ENCODE assay signal across 25 mouse cellular contexts in genomic region chr4:13516991-13517390, GRCm38 (mm10).
DNase-seq lines count a peak whose midpoint lies in the region; ATAC-seq and TF ChIP-seq lines count a peak whose summit lies in the region.
"Had no signal": no experiment of that assay in that cellular context is flagged by ENCODE, and none has a peak within 500 bp of the region (broad histone marks: within the 10 kb centered on the region; RNA-seq: fewer than 3 reads in every experiment).

No protein-coding gene starts in this region.

- no peaks in the 10 kb centered on the region for H3K4me1 ChIP-seq in forebrain, postnatal 0 days (ENCODE audit: insufficient read depth)
- H3K4me1 ChIP-seq: embryonic facial prominence, embryonic 10.5 days; heart, embryonic 10.5 days; heart, embryonic 13.5 days had no signal

- peak; percentile 3 for DNase-seq in adrenal gland, adult 2 months
- DNase-seq in adrenal gland, adult 8-10 months: no peak
- peak; percentile 82 for DNase-seq in NIH3T3 (ENCODE audit: low read depth)
- DNase-seq in fibroblast of lung, adult 2 months (ENCODE audit: low read depth): peak; percentile 69
- DNase-seq in urinary bladder, postnatal 10 days (ENCODE audit: low spot score): no peak
- DNase-seq in forebrain, postnatal 0 days: no peak
- DNase-seq: adrenal gland, postnatal 14 days; cerebellum, adult 11 months; cerebellum, adult 2 months; cerebellum, adult 9-11 months; cerebellum, postnatal 25 days; gastrocnemius, postnatal 25 days; heart, adult 2 months; heart, postnatal 14 days; heart, postnatal 4 days; kidney, adult 18-20 months had no signal

- no peak for TF ChIP-seq CTCF in forebrain, postnatal 0 days (IDR thresholded peaks at IDR 0.05; ENCODE audit: low read depth)

- H3K9me3 ChIP-seq in forebrain, postnatal 0 days (ENCODE audit: low read length): no peaks in the 10 kb centered on the region
- H3K9me3 ChIP-seq: embryonic facial prominence, embryonic 10.5 days; embryonic facial prominence, embryonic 13.5 days; heart, embryonic 10.5 days; heart, embryonic 13.5 days had no signal

- H3K4me3 ChIP-seq in forebrain, postnatal 0 days (ENCODE audit: low read depth, low read length): no peak overlapping the region
- H3K4me3 ChIP-seq: embryonic facial prominence, embryonic 10.5 days; embryonic facial prominence, embryonic 13.5 days; heart, adult 2 months; heart, embryonic 10.5 days; heart, embryonic 13.5 days had no signal

- no peak overlapping the region for H3K4me2 ChIP-seq in forebrain, postnatal 0 days (ENCODE audit: low read depth)
- H3K4me2 ChIP-seq: embryonic facial prominence, embryonic 13.5 days; heart, embryonic 13.5 days; hindbrain, embryonic 14.5 days had no signal

- H3K27ac ChIP-seq in forebrain, postnatal 0 days (ENCODE audit: low read depth, low read length): no peak overlapping the region
- H3K27ac ChIP-seq: embryonic facial prominence, embryonic 10.5 days; embryonic facial prominence, embryonic 13.5 days; heart, adult 2 months; heart, embryonic 10.5 days; heart, embryonic 13.5 days; hindbrain, embryonic 14.5 days; hindbrain, postnatal 0 days had no signal

- no peak overlapping the region for H3K9ac ChIP-seq in forebrain, postnatal 0 days
- H3K9ac ChIP-seq: embryonic facial prominence, embryonic 13.5 days; heart, embryonic 13.5 days; hindbrain, embryonic 14.5 days had no signal

- ATAC-seq in forebrain, postnatal 0 days: no peak
- ATAC-seq: forebrain, embryonic 14.5 days; hindbrain, postnatal 0 days; inflammation-experienced regulatory T-cells, adult 6 months; intestine, embryonic 16.5 days had no signal

- H3K27me3 ChIP-seq in forebrain, postnatal 0 days (ENCODE audit: insufficient read depth, low read length): no peaks in the 10 kb centered on the region
- H3K27me3 ChIP-seq: embryonic facial prominence, embryonic 13.5 days; heart, embryonic 13.5 days had no signal

- H3K36me3 ChIP-seq in forebrain, postnatal 0 days (ENCODE audit: insufficient read depth): no peaks in the 10 kb centered on the region
- H3K36me3 ChIP-seq: embryonic facial prominence, embryonic 10.5 days; embryonic facial prominence, embryonic 13.5 days; heart, embryonic 10.5 days; heart, embryonic 13.5 days had no signal

Comparison
In these comparisons a context has a peak if more than half of its experiments do, and no peak if none do; other contexts are left out.
1. DNase-seq: peak in adrenal gland, adult 2 months (single experiment), NIH3T3 (single experiment) and fibroblast of lung, adult 2 months (single experiment); none in adrenal gland, adult 8-10 months (single experiment), urinary bladder, postnatal 10 days (single experiment) and forebrain, postnatal 0 days (single experiment).